Mouse (Mus musculus) A20 (cell line): ENCODE data around the gene 1700011L22Rik.

Experiments used
- DNase-seq: peaks from one replicate; pipeline ENCODE4 v3.0.0-alpha.2; 2011; ENCODE audit warnings: low read depth, low spot score

Gene 1700011L22Rik

GRCm38 (mm10) chr8:79173606-79174005, 74.8 kb downstream of the 1700011L22Rik start:
- no peak for DNase-seq

- DNase-seq = no peak
These were observed 83.1 kb downstream of the 1700011L22Rik start for GRCm38 (mm10) chr8:79165276-79165675.

- DNase-seq = no peak
These were observed 84.0 kb downstream of the 1700011L22Rik start for GRCm38 (mm10) chr8:79164336-79164735.

- peak; percentile 16 for DNase-seq
These were observed 85.6 kb downstream of the 1700011L22Rik start for GRCm38 (mm10) chr8:79162533-79163308.

GRCm38 (mm10) chr8:79161172-79161778, 87.1 kb downstream of the 1700011L22Rik start:
- DNase-seq = peak; percentile 55
